Mouse (Mus musculus): ENCODE measurements around the gene Afap1. TPM values are rescaled to one million over a fixed set of nuclear protein-coding genes. Genes with fewer than 3 reads are reported as not detected.

Afap1 gene
- total RNA-seq, 4 experiments from 2014 or later, result 26.1 to 37.1 (median 28.7) TPM

DNA sequence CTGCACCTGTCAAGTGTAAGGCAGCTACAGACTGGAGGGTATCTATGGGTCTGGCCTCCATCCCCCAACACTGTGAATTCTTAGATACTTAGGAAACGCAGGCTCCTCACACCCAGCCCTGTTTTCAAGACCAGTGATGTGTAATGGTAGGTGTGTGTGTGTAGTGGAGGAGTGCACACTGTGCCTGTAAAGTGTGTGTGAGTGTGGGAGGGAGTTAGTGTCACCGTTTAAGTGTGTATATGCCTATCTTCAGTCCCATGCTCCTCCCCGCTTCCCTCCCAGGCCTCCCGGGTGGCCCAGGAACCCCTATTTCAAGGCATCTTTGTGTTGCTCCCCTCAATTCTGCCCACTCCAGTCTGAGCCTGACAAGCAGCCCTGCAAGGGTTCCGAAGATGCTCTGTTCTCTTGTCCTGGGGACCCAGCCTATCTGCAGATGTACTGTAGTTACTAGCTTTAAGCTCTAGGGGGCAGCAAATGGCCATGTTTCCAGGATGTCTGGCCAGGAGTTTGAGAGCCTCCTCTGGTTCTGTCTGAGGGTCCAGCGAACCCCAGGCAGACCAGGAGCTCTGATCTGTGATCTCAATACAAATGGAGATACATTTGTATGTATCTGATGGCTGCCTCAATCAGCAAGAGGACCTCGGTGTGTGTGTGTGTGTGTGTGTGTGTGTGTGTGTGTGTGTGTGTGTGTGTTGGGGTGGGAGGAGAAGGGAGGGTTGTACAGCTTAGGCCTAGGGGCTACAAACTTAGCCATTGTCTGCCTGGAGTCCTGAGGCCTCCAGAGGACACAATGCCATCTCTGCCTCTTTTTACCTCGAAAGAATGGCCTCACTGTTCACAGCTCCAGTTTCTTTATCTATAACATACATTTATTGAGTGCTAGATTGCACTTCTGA lies 140.7 kb downstream of the Afap1 start:
- peak in 1 of 2 experiments; percentile 48 for DNase-seq (ENCODE audit: low spot score in 2 of 2)

DNA sequence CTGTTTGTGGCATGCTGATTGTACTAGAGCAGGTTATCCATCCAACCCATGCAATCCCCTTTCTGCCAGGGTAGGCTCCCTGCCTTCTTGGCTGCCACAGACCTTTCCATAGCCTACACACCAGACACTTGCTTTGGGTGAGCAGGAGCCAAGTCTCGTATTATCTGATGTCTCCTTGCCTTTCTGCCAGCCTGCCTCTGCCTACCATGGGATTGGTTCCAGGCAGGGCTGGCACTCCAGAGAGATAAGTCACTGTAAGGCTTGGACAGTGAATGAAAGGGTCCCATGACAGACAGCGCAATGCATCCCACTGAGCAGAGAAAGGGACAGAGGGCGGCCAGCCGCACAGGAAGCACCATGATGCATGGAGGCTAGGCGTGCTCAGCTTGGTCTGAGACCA lies 146.5 kb downstream of the Afap1 start:
- no peak for DNase-seq (ENCODE audit: low spot score in 2 of 2)

DNA sequence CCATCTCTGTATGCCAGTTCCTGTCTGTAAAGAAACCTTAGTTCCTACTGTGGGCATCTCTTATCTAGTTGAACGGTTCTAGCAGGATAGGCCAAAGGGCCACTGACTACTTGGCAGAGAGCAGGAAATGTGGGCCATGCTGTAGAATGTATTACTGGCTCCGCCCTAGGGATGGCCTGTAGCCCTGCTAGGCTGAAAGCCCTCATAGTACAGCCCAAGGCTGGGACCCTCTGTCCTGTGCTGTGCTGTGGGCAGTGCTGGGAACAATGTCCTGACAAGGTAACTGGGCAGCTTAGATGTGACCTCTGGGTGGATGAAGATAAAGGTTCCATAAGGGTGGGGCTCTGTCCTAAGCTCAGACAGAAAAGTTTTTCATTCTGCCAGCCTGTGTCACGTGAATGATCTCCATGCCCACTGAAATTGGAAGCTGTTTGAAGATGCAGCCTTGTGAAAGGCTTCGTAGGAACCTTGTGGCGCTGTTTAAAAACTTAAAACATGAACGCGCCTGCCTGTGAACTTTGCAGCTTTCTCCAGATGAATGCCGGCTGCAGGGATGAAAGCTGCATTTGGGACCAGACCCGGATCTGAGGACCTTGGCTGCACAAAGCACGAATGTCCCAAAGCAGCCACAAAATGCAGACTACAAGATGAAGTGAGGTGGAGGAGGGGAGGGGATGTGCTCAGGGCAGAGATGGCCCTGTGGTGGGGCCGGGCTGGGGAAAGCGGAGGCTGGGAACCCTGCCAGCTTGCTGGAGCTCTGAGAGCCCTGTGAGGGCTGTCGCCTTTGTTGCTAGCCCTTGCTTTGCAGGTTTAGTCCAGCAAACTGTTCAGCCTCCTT lies 147.5 kb downstream of the Afap1 start:
- DNase-seq (ENCODE audit: low spot score in 2 of 2), result no peak

DNA sequence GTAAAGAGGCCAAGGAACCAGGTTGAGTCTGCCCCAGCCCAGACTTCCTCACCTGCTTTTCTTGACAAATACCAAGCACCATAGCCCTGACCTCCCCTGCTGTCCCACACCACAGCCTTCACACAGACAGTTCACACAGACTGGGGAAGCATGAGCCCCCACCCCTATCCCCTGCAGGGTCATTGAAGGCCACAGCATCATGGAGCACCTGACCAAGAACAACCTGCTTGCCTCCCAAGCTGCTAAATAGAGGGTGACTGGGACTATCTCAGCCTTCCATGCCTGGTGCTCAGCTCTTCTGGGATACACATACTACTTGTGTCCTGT lies 148.1 kb downstream of the Afap1 start:
- DNase-seq (ENCODE audit: low spot score in 2 of 2), result no peak

DNA sequence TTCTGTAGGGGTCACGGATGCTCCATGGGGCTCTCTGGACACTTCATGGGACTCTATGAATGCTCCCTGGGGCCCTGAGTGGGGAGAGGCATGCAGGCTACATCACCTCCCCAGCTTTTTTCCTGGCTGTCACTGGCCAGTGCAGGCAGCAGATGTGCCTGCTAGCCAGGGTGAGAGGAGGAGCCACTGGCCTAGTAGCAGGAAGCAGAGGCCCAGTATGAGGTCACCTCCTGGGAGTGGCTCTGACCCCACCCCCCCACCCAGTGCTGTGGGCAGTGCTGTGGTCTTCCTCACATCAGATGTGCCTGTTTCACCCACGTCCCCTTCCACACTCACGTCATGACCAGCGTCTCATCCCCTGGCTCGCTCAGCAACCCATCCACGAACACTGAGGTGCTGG lies 148.6 kb downstream of the Afap1 start:
- no peak for DNase-seq (ENCODE audit: low spot score in 2 of 2)

GRCm38 (mm10) chr5:36043154-36043553 lies 150.0 kb downstream of the Afap1 start:
- no peak for DNase-seq (ENCODE audit: low spot score in 2 of 2)

Other genes starting within 250 kb of the Afap1 start
- 10 to 100 TPM in 1 of 4 experiments, 1 to 10 TPM in 3; 4.8 to 11.1 (median 8.9) TPM for gene Htra3, start 213.5 kb upstream of the Afap1 start, total RNA-seq (2022)
- 1 to 10 TPM; 1.9 to 3.8 (median 3.1) TPM for gene Sh3tc1, start 153.3 kb upstream of the Afap1 start, total RNA-seq (2022)
- 100 to 1,000 TPM; 114 to 158 (median 135) TPM for gene Ablim2, start 135.4 kb upstream of the Afap1 start, total RNA-seq (2022)

Measured in layer of hippocampus, adult 8-10 months (tissue).